Mouse (Mus musculus): ENCODE data around the gene Banf1. TPM values are rescaled to one million over a fixed set of nuclear protein-coding genes. Genes with fewer than 3 reads are reported as not detected.
"Not testable (repeated sequence)": the region's sequence is repeated elsewhere in the genome, so short reads cannot be mapped to it uniquely, and the experiment has no call there.

Gene Banf1
- total RNA-seq, 2 experiments from 2014 or later: 80.9 to 90.9 TPM

DNA sequence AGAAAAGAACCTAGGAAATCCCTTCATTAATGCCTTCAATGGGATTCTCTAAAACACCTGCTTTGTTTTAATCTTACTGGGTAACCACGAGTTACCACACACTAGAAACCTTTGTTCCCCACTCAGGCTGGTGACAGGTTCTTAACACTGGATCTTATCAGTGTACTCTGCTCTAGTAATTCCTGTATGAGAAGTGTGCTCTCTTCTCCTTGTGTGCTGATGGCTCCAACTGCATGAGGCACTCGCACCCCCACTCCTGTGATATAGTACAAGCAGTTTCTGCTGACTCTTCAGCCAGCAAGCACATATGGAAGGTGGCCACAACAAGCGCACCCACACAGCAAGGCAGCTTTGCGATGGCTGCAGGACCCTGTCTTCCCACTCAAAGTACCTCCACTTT, 7.2 kb upstream of the Banf1 start:
- no peak for DNase-seq

DNA sequence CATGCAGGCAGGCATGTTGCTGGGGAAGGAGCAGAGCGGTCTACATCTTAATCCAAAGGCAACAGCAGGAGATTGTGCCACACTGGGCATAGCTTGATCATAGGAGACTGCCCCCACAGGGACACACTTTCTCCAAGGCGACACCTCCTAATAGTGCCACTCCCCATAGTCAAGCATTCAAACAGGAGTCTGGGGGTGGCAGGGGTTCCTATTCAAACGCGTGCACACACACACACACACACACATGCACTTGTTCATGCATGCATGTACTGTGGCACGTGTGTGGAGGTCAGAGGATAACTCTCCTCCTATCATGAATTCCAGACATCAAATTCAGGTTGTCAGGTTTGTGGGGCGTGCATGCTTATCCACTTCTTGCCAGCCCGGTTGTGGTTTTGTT, 5.8 kb upstream of the Banf1 start:
- DNase-seq: no peak

DNA sequence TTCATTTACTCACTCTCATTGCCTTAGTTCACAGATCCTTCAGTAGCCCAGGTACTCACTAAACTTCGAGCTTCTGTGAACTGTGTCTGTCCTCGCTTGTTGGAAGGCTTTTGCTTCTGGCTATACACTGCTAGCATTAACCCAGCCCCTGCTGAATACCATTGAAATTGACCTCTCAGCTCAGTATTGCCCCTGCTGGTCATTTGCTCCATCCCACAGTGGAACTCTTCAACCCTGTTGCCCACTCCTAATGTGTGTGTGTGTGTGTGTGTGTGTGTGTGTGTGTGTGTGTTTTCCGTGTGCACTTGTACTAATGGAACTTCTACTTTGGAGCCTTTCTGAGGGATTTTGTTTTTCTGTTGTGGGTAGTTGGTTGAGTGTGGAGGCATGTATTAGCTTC, 4.0 kb upstream of the Banf1 start:
- DNase-seq: no peak

DNA sequence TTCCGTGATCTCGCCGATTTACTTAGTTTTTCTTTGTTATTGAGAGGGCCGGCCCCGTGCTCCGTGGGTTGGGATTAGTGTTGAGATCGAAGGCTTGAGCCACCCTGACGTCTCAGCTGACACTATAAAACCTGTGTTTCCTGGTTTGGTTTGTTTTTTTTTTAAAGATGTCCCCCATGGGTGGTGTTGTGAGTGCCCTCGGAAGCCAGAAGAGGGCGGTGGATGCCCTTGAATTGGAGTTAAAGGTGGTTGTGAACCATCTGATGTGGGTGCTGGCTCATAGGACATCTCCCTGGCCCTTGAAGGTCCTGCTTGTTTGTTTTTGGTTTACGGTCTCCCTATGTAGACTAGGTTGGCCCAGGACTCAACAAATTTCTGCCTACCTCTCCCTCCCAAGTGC, 487 bp upstream of the Banf1 start:
- no peak for DNase-seq

DNA sequence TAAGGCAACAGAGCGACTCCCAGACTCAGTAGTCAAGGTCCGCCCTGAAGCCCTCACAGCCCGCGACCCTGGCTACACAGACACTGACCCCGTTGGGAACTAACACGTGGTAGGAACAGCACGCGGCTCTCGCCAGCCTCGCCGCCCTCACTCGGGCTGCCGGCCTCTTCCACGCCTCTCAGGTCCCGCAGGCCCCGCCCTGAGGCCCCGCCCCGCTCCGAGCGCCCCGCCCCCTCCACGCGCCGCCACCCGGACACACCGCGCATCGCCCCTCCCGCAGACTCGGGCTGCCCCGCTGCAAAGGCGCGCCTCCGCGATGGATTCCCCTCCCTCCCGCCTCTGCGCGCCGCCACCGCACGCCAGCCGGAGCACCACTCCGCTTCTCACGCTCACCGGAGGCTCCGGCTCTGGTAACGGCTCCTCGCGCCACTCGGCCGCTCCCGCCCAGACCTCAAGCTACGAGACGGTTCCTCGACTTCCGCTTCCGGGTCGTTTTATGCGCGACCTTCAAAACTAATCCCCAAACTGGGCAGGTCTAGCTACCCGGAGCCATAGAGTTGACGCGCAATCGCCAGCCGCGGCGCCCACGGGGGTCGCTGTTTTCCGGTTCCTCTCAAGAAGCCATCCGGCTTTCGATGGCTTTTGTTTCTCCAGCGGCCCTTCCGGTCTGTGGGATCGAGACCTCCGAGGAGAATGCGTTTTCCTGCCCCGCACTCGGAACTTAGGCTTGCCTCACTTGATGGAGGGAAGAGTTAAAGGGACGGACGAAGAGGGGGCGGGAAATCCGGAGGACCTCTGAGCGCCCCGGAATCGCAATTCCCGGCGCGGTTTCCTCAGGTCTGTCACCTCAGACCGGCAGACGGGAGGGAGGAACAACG, 554 bp downstream of the Banf1 start, which contains the start of gene Eif1ad:
Gene Eif1ad (plus strand): TSS at position 567 of the 878 bp plus-strand sequence.
- DNase-seq: peak; percentile 95 to 97

DNA sequence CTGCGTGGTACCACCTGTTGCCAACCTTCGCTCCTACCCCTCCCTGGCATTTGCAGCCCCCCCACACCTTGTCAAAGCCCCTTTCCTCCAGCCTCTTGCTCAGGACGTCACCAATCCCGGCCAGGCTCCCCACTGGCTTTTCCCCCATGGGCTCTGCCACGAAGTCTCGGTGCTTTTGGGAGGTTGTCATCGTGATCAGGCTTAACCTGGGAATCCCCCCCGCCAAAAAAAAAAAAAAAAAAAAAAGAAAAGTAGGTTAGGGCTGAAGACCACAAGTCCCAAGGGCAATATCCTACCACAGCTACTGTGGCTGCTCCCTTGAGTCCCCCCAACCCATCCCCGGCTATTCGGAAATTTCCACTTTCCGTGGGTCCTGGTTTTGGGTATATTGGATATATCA, 1.2 kb downstream of the Banf1 start:
- no peak for DNase-seq

DNA sequence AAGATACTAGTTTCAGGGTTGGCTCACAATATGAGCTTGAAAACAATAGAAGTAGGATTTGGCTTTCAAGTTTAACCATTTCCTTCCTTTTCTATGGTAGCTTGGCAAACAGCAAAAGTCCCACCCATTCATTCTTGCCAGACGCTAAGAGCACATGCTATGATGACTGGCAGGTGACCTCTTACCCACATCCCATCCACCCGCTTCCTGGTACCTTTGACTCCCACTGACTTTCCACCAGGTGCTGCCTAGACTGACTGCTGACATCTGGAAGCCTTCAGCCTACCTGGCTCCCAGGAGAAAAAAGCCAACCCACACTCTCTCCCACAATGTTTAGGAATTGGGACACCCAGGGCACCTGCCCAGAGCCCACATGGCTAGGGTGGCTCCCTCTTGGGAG, 2.8 kb downstream of the Banf1 start:
- DNase-seq: no peak

DNA sequence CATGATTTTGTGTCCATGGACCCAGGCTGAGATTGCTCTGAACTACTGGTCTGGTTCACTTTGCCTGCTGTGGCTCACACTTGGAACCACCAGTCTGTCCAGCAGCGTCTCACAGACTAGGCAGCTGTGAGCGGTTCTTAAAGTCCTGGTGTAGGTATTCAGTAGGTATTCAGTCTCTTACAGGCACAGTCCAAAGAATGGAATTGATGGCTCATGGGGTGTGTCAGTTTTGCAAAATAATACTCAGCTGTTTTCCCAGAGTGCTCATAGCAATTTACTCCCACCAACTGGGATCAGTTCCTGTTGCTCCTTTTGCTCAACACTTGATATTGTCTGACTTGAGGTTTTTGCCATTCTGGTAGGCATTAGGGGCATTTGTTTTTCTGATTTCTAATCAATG, 4.8 kb downstream of the Banf1 start:
- DNase-seq: no peak

DNA sequence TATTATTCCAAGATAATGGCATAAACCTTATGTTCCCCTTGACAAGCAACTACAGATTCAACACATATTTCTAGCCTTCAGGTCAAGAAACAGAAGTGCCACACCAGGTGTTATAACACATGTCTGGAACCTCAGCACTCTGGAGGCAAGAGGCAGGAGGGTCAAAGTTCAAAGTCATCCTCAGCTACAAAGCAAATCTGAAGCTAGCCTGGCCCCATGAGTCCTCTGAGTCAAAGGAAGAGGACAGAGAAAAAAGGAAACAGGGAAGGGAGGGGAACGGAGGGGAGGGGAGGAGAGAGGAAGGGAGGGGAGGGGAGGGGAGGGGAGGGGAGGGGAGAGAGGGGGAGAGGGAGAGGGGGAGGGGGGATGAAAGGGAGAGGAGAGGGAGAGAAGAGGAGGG, 10.9 kb downstream of the Banf1 start:
- no peak for DNase-seq

DNA sequence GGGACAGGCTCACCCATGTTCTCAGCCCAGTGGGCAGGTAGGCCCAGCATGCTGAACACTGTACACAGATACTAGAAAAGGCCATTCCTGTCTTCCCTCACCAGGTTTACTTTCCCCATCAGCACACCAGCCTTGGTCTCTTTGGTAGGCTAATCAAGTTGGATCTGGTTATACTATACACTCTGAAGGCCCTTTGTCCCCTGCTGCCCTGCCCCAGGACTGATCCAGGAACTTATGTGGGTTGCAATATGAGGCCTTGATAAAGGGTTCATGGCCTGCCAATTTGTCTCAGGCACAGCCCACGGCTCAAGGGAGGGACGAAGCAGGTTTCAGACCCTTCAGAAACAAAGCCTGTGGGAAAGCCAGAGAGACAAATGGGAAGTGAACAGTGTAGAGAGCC, 13.4 kb downstream of the Banf1 start:
- no peak for DNase-seq

DNA sequence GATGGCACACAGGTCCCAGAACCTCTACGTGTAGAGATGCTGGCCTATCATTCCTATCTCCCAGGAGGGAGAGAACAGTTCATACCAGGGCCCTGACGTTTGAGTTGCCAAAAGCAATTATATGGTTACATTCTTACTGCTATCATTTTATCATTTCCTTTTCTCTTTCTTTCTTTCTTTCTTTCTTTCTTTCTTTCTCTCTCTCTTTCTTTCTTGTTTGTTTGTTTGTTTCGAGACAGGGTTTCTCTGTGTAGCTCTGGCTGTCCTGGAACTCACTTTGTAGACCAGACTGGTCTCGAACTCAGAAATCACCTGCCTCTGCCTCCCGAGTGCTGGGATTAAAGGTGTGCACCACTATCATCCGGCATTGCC, 17.5 kb downstream of the Banf1 start, which contains the start of gene Cst6:
Gene Cst6 (minus strand): TSS at position 73 of the 372 bp plus-strand sequence.
- DNase-seq: not testable (repeated sequence)

DNA sequence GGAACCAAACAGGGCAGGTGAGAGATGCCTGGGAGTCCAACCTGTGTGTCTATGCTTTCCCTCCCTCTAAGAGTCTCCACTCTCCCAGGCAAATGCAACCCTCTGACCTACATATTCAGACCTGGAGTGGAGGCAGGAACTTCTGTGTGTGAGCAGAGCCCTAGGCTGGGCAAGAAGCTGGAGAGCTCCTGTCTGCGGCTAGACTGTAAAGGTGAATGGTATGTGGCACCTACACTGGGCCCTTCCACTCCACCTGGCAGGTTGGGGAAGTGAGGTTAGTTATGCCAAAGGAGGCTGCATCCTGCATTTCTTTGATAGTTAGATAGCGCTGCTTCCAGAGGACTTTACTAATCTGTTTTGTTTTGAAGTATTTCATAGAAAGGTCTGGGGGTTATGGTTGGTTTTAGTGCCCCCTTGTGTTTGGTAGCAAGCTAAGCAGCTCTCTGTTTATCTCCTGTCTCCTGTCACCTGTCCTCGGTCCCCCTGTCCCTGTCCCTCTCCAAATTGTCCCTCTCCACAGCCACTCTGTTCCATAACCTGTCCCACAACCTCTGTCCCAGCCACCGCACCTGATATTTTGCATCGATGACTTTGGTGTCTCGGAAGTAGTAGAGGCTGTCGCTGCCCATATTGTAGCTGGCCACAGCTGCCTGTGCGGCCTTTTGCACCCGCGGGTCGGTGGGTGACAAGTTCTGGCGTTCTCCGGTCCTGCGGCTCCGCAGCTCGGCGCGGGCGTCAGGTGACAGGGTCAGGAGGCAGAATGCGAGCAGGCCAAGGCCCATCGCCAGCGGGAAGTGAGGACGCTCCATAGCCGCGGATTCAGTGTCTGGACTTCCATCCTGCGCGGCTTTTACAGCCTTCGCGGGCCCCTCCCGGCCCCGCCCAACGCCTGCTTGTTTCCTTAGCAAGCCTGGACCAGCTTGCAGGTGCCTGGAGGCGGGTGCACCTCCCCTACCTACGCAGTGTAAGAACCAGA, 18.2 kb downstream of the Banf1 start:
- DNase-seq: peak; percentile 19 to 25

DNA sequence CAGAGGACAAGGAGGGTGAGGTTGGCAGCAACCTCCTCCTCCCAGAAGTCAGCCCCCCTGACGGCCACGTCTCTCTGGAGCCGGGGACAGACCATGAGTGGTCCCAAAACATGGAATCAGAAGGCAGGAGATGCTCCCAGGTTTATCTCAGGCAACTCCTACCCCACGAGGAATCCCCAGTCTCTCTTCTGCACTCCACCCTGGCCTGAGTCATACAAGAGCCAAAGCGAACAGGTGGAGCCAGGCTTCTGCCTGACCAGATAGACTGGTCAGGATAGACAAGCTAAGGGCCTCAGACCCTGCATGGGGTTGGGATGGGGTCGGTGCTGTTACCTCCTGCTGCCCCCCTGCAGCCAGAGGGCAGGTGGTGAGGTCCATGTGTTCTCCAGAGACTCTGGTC, 18.9 kb downstream of the Banf1 start:
- no peak for DNase-seq

DNA sequence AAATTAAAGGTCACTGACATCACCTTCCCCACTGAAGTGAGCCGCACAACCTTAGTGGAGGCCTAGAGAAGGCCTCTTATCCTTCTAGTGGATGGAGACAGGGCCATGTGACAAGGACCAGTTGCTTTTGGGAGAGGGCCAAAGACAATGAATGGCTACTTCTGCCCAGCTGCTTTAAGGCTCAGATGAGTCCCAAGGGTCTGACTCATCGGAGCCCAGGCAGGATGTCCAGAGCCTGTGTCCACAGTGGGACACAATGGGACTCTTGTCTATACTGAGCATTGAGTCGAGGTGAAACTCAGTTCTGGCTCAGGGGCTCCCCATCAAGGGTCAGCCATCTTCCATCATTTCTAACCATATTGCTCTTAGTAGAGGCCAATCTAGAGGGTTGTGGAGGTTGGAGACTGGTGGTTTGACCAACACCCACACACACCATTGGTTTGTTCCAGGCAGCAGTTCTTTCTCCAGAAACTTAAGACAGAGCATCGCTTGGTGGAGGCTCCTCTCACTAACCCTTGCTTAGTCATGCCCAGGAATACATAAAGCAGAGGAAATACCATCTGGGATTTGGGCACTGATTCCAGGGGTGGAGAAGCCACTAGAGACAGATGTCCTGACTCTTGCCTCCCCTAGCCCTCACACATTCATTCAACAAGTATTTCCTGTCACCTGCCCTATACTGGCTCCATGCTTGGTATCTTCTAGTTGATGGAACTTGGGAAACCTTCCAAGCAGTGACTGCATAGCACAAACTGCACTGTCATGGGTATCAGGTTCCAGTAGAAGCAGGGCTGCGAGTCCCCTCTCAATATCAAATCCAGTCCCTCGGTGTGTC, 21.5 kb downstream of the Banf1 start:
- no peak for DNase-seq

DNA sequence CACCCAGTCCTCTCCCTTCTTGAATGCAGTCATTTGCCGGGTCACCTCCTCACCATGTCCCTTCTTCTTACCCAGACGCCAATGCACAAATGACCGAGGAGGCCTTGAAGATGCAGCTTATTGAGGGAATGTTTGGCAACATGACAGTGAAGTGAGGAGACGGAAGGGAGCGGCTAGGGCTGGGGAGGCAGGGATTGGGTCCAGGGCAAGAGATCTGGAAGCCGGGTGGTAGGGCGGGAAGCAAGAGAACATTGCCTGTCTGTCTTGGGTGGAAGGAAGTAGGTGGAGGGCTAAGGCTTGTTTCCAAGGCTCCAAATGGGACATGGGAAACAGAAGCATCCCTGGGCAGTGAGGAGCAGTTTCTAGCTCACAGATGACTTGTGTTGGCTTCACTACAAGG, 25.6 kb downstream of the Banf1 start:
- DNase-seq: no peak

DNA sequence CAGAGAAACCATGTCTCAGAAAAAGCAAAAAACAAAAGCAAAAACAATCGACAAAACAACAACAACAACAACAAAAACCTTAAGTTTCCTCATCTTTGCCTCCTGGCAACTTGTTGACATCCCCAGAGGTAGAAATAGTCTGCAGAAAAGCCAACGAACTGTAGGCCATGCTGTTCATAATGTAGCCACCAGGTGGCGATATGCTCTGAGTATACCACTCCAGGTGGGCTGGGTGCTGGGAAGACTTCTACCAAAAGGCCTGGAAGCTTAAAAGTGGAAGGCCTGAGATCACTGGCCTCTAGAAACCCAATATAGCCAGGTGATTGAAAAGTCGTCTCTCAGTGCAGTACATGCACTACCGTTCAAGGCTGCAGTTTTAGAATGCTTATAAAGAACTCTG, 29.0 kb downstream of the Banf1 start:
- peak; percentile 60 for DNase-seq

DNA sequence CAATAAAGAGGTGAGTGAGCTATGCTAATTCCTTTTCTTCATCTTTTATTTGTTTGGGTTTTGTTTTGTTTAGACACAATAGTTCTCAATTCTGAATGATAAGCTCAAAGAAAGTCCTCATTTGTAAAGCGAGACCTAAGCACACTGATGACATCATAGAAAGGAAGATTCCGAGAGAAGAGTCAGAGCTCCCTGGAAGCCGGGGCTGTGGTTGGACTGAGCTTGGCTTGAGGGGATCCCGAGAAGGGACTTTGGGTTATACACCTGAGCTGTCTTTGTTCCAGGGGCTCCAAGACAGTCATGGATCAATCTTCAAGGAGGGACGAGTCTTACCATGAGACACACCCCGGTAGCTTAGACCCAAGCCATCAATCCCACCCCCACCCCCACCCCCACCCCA, 31.5 kb downstream of the Banf1 start, which contains the start of gene Catsper1:
Gene Catsper1 (plus strand): TSS at position 301 of the 400 bp plus-strand sequence.
- DNase-seq: no peak

DNA sequence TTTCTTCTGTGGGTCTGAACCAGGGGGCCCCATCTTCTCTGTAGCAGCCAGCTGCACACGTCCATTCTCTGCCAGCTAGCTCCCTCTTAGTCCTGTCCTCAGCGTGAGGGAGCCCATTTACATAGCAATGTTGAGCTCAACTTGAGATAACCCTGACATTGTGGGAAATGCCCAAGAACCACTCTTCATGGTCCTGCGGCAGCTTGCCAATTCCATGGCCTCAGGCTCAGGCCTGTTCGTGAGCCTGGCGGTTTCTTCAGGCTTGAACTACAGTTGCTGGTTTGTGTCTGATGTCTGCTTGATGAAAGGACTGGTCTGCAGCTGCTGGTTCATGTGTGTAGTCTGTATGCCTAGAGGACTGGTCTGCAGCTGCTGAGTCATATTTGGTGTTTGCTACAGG, 32.2 kb downstream of the Banf1 start:
- DNase-seq: no peak

DNA sequence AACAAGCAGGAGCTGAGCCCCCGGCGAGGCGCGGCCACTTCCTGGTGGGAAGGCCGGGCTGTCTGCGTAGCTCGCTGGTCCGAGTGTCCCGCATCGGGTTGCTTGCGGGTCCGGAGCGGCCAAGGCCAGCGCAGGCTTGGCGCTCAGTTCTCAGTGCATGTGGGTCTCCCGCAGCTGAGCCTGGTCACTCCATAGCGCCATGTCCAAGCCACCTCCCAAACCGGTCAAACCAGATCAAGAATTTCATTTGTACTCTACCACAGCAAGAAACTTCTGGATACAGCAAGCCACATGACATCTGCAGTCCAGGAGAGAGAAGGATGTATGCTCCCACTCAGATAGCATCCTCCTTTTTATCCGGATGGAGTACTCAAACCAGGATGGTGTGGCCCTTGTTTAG, 39.0 kb downstream of the Banf1 start:
- DNase-seq: no peak

DNA sequence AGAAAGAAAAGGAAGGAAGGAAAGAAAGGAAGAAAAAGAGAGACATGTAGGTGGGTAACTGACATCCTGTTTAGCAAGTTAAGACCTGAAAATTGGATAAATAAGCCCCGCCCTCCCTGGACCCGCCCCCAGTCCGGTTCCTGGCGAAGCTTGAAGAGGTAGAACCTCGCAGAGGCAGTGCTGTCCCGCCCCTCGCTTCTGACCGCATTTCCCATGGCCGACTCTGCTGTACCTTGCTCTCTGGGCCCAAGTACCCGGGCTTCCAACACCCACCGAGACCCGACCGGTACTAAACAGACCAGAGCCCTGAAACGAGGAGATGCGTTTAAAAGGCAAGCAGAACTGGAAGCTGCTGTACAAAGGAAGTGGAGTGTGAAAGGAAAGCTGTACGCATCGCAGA, 43.2 kb downstream of the Banf1 start:
- no peak for DNase-seq
